Mouse (Mus musculus) ES-E14 (cell line): ENCODE results near the gene Mtf2.

Source experiments
- CHD2 ChIP-seq: IDR thresholded peaks from 2 replicates; pipeline ENCODE4 v1.6.1; 2014; ENCODE audit warnings: mild to moderate bottlenecking, low read depth, low read length, inconsistent platforms
- MAFK ChIP-seq: IDR thresholded peaks from 2 replicates; pipeline ENCODE4 v1.6.1; 2014; ENCODE audit warnings: mild to moderate bottlenecking, low read depth, low read length, inconsistent platforms; ENCODE audit not compliant: insufficient read depth
- ZC3H11A ChIP-seq: IDR thresholded peaks from 2 replicates; pipeline ENCODE4 v1.6.1; 2012; ENCODE audit warnings: low read depth, mild to moderate bottlenecking, inconsistent platforms, low read length, borderline replicate concordance
- ZNF384 ChIP-seq: IDR thresholded peaks from 2 replicates; pipeline ENCODE4 v1.6.1; 2012; ENCODE audit warnings: low read depth, low read length, inconsistent platforms

DNA sequence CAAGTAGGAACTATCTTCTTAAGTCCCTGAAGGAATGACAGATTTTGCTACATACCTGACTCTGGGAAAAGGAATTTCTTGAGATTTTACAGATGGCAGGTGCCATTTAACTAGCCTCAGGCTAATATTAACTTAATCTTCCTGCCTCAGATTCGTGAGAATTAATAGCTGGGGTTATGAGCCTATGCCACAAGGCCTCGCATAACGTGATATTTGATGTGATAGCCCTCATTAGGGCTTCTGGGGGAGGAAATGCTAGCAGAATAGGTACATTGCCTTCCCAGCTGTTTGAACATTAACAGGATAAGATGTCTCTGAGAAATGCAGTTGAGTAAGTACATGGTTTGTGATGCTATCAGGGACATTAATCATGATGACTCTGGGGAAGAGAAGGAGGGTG lies 44.1 kb upstream of the Mtf2 start:
- TF ChIP-seq MAFK (no peak), ZNF384 (no peak), ZC3H11A (no peak), CHD2 (no peak)
